Mouse (Mus musculus) midbrain, embryonic 16.5 days (tissue): ENCODE results near the gene Glb1. TPM values are rescaled to one million over a fixed set of nuclear protein-coding genes. Genes with fewer than 3 reads are reported as not detected.
A peak's percentile ranks its signal among the peaks of the same experiment; 100 is the strongest.
"Not testable (repeated sequence)": the region's sequence is repeated elsewhere in the genome, so short reads cannot be mapped to it uniquely, and the experiment has no call there.

Experiments used
- ATAC-seq: fragments of 200-750 bp; cut with Nextera tagmentation; 2 replicates; pipeline ENCODE4 v1.8.0; 2017; ENCODE audit warnings: moderate TSS enrichment
- H3K27ac ChIP-seq: fragments of 300-500 bp; sonication (generic); 2 replicates; pipeline ENCODE4 v1.5.1; 2014; ENCODE audit warnings: mild to moderate bottlenecking, low read length, mixed read lengths
- H3K27me3 ChIP-seq: fragments of 300-500 bp; sonication (generic); 2 replicates; pipeline ENCODE4 v1.6.1; 2014; ENCODE audit warnings: low read depth, low read length, mixed read lengths; ENCODE audit not compliant: control insufficient read depth, insufficient read depth
- H3K36me3 ChIP-seq: fragments of 300-500 bp; sonication (generic); 2 replicates; pipeline ENCODE4 v1.6.1; 2014; ENCODE audit warnings: mild to moderate bottlenecking, low read length, moderate library complexity, mixed read lengths; ENCODE audit not compliant: control insufficient read depth, insufficient read depth
- H3K4me1 ChIP-seq: fragments of 300-500 bp; sonication (generic); 2 replicates; pipeline ENCODE4 v1.6.1; 2014; ENCODE audit warnings: mild to moderate bottlenecking, low read length, mixed read lengths; ENCODE audit not compliant: control insufficient read depth, insufficient read depth
- H3K4me2 ChIP-seq: fragments of 300-500 bp; sonication (generic); 2 replicates; pipeline ENCODE4 v1.6.1; 2014; ENCODE audit warnings: mild to moderate bottlenecking, low read length, mixed read lengths
- H3K4me3 ChIP-seq: fragments of 300-500 bp; sonication (generic); 2 replicates; pipeline ENCODE4 v1.5.1; 2014; ENCODE audit warnings: low read depth, mild to moderate bottlenecking, low read length, moderate library complexity, mixed read lengths
- H3K9ac ChIP-seq: fragments of 300-500 bp; sonication (generic); 2 replicates; pipeline ENCODE4 v1.6.1; 2014; ENCODE audit warnings: low read depth, low read length, mixed read lengths
- H3K9me3 ChIP-seq: fragments of 300-500 bp; sonication (generic); replicated peaks from 2 replicates; pipeline ENCODE4 v1.6.1; 2014; ENCODE audit warnings: mild to moderate bottlenecking, low read length, mixed read lengths; ENCODE audit not compliant: control insufficient read depth, poor library complexity, severe bottlenecking
- WGBS: fragments of 180-500 bp; shearing (Covaris S2); extraction: QIAGEN DNeasy Blood & Tissue Kit; methylation state at CpG from one replicate; pipeline ENCODE4 v1.1.7; 2014; 5-methylcytosine and 5-hydroxymethylcytosine counted together
- polyA plus RNA-seq: library from polyadenylated mRNA; unstranded; fragments of >200 nt; fragmentation: Nextera tagmentation; extraction: Ambion mirVana; gene quantifications from 2 replicates; pipeline ENCODE4 v1.2.1, GENCODE M21; 2015

Gene Glb1
- 30.5 TPM in 2 replicates for polyA plus RNA-seq

- Histone ChIP-seq H3K4me3 (peak within 1 kb of the TSS; percentile 74), H3K27me3 (no peaks in the 10 kb centered on the region), H3K9me3 (peaks cover 6% of the 10 kb centered on the region; the same call in 1 of the 2 replicates), H3K27ac (peak within 1 kb of the TSS; percentile 85), H3K36me3 (peaks cover 20% of the 10 kb centered on the region), H3K4me2 (peak within 1 kb of the TSS; percentile 89), H3K9ac (peak within 1 kb of the TSS; percentile 79), H3K4me1 (peaks cover 10% of the 10 kb centered on the region)
- WGBS, result under 1% methylated on average over 59 of the region's 73 CpGs
- peak; percentile 98 for ATAC-seq
Observed at GRCm38 (mm10) chr9:114400949-114401684, at the start of gene Glb1, which contains the start of gene Tmppe. Gene Glb1, plus strand, starts transcription at chr9:114401076. Gene Tmppe, plus strand, starts transcription at chr9:114401105.

DNA sequence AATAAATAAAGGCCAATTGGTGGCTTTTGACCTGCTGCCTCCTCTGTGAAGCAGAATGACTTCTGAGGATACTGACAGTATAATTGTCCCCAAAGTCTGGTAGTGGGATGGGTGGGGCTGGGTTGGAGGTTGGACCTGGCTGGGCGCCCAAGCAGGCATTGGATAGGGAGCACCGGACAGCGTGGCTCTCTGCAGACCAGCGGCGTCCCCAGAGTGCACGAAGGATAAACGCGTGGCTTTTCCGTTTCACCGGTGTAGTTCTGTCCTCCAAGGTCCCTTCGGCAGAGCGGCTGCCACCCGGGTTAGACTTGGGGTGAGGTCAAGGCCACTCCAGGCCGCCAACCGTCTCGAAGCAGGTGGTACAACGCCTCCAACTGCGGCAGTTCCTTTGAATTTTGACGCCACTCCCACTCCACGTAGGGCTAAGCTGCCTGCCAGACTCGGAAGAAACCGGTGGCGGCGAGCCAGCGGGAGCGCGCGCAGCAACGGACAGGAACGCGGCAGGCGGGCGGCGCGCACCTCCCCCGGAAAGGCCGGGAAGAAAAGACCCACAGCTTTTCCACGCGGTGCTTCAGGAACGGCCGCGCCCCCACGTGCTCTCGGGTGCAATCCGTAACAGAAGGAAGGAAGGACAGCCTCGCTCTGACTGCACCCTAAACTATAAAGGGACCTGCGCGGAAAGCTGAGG lies 32.9 kb upstream of the Glb1 start:
- Histone ChIP-seq H3K36me3 (no peaks in the 10 kb centered on the region), H3K4me2 (peak overlapping the region; percentile 76), H3K27ac (peak overlapping the region; percentile 44), H3K9ac (peak overlapping the region; percentile 74), H3K4me1 (0 out of 2 replicates have a peak, but pooled peaks cover 2% of the 10 kb centered on the region), H3K9me3 (no peaks in the 10 kb centered on the region), H3K4me3 (peak overlapping the region; percentile 56), H3K27me3 (no peaks in the 10 kb centered on the region)
- peak; percentile 84 for ATAC-seq
- under 1% methylated on average over 48 of the region's 48 CpGs for WGBS

DNA sequence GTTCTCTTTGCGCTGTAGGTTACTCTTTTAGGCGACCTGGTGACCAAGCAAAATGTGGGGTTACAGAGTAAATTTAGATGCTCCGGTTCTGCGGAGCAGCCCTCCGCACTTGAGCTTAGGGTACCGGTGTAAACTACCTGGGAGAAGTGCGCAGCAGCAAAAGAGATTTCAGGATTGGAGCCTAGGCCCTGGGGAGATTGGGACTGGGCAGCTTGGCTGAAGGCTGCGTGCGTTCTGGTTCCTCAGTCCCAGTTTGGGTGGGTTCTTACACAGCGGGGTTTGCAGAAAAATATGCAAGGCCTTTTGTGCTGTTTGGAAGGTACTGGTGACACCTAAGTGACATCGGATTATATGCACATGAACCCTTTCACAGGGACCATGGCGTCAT lies 32.4 kb upstream of the Glb1 start:
- Histone ChIP-seq H3K4me3 (peak overlapping the region; percentile 56), H3K9me3 (no peaks in the 10 kb centered on the region), H3K27me3 (no peaks in the 10 kb centered on the region), H3K4me2 (peak overlapping the region; percentile 76), H3K9ac (peak overlapping the region; percentile 74), H3K27ac (0 out of 2 replicates have a peak overlapping the region, but pooled peaks have one; percentile 44), H3K4me1 (0 out of 2 replicates have a peak, but pooled peaks cover 2% of the 10 kb centered on the region), H3K36me3 (no peaks in the 10 kb centered on the region)
- WGBS, result 9% methylated on average over 12 of the region's 12 CpGs
- peak; percentile 51 for ATAC-seq

GRCm38 (mm10) chr9:114369389-114369788 lies 31.5 kb upstream of the Glb1 start:
- ATAC-seq, H3K9me3 ChIP-seq, H3K27ac ChIP-seq, H3K27me3 ChIP-seq, H3K9ac ChIP-seq, H3K4me2 ChIP-seq, H3K36me3 ChIP-seq, H3K4me1 ChIP-seq, H3K4me3 ChIP-seq: not testable (repeated sequence)
- WGBS, result 58% methylated on average over 5 of the region's 5 CpGs

GRCm38 (mm10) chr9:114371717-114372116 lies 29.2 kb upstream of the Glb1 start:
- H3K4me1 ChIP-seq, H3K4me2 ChIP-seq, H3K9ac ChIP-seq, H3K9me3 ChIP-seq, H3K27ac ChIP-seq, H3K36me3 ChIP-seq, H3K4me3 ChIP-seq, ATAC-seq, H3K27me3 ChIP-seq: not testable (repeated sequence)
- WGBS, result 21% methylated on average over 5 of the region's 5 CpGs

DNA sequence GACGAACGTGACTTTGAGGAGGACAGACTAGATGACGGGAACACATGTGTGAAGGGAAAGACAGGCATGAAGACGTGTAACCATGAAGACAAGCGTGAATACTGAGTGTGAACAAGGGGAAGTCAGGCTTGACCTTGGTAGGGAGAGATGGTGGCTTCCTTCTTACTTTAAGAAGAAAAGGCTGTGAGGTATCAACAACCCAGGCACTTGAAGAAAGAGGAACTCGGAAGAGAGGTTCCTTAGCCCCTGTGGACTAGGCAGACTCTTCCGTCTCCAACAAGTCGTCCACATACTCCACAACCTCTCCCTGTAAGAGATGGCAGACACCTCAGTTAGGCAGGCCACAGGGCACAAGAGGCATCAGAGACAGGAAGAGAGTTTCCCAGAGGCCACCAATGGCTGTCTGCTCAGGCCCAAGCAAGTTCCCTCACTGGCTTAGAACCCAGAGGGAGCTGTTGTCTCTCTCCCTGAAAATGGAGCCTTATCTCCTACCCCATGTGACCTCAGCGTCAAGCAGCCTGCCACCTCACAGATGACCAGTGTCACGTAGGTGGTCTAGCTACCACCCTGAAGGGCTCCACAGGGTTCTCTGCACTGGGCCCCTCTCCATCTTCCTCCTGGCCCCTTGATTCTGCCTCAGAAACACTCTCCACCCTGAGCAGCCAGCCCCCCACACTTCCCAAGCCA lies 25.5 kb upstream of the Glb1 start:
- no peak for ATAC-seq
- H3K9ac ChIP-seq, result no peak overlapping the region
- no peaks in the 10 kb centered on the region for H3K9me3 ChIP-seq
- H3K4me2 ChIP-seq, result no peak overlapping the region
- no peak overlapping the region for H3K27ac ChIP-seq
- H3K36me3 ChIP-seq, result no peaks in the 10 kb centered on the region
- WGBS, result 91% methylated on average over 10 of the region's 10 CpGs
- H3K4me3 ChIP-seq, result no peak overlapping the region
- no peaks in the 10 kb centered on the region for H3K4me1 ChIP-seq
- H3K27me3 ChIP-seq, result no peaks in the 10 kb centered on the region

DNA sequence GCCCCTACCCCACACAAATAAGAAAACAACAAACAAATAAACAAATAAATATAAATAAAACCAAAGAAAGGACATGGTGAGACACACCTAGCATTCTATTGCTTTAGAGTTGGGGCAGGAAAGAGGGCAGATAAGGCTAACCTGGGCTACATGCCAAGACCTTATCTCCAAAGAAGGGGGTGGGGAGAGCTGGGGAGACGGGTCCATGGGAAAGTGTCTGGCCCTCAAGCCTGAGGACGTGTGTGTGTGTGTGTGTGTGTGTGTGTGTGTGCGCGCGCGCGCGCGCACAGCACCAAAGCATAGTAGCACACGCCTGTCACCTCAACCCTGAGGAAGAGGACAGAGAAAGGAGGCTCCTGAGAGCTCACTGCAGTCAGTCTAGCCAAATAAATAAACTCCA lies 23.7 kb upstream of the Glb1 start:
- ATAC-seq, result no peak
- no peaks in the 10 kb centered on the region for H3K4me1 ChIP-seq
- H3K4me3 ChIP-seq, result no peak overlapping the region
- no peaks in the 10 kb centered on the region for H3K27me3 ChIP-seq
- H3K4me2 ChIP-seq, result no peak overlapping the region
- H3K9me3 ChIP-seq, result no peaks in the 10 kb centered on the region
- WGBS, result 93% methylated on average over 10 of the region's 10 CpGs
- H3K9ac ChIP-seq, result no peak overlapping the region
- no peaks in the 10 kb centered on the region for H3K36me3 ChIP-seq
- H3K27ac ChIP-seq, result no peak overlapping the region

GRCm38 (mm10) chr9:114379871-114380270 lies 21.0 kb upstream of the Glb1 start:
- Histone ChIP-seq H3K9me3 (no peaks in the 10 kb centered on the region), H3K4me3 (no peak overlapping the region), H3K4me1 (no peaks in the 10 kb centered on the region), H3K9ac (no peak overlapping the region), H3K36me3 (no peaks in the 10 kb centered on the region), H3K4me2 (no peak overlapping the region), H3K27ac (no peak overlapping the region), H3K27me3 (no peaks in the 10 kb centered on the region)
- WGBS, result 85% methylated on average over 8 of the region's 12 CpGs
- ATAC-seq, result no peak
